Mouse (Mus musculus): ENCODE measurements around the gene Gm10961. TPM values are rescaled to one million over a fixed set of nuclear protein-coding genes. Genes with fewer than 3 reads are reported as not detected.
"Not testable (repeated sequence)": the region's sequence is repeated elsewhere in the genome, so short reads cannot be mapped to it uniquely, and the experiment has no call there.

The Gm10961 gene
- polyA plus RNA-seq, 1 experiment from 2014 or later: not detected

DNA sequence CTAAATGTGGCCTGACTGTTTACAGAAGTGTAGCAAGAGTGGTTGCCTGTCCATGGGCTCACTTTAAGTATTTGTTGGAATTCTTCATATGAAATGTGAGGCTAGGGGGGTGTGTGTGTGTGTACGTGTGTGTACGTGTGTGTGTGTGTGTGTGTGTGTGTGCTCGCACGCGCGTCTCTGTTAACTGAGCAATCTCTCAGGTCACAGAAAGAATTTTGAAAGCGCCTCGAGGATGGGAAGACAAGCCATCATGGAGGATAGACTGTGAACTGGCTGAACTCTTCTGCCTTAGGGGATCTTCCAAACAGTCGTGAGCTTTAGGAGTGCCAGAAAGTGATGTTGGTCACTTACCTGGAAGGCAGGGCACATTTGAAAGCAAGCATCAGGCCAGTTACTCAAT, 2.8 kb downstream of the Gm10961 start:
- Histone ChIP-seq H3K4me3 (no peak overlapping the region), H3K36me3 (peaks cover 5% of the 10 kb centered on the region; the same call in 1 of the 2 replicates), H3K9ac (no peak overlapping the region), H3K27me3 (replicated peaks) (no peaks in the 10 kb centered on the region), H3K9me3 (replicated peaks) (no peaks in the 10 kb centered on the region), H3K4me1 (replicated peaks) (peaks cover 13% of the 10 kb centered on the region), H3K27ac (ENCODE audit: poor library complexity, severe bottlenecking) (no peak overlapping the region), H3K4me2 (no peak overlapping the region)
- WGBS: 85% methylated on average over 9 of the region's 9 CpGs
- ATAC-seq (ENCODE audit: insufficient number of reproducible peaks, low FRiP score): no peak

DNA sequence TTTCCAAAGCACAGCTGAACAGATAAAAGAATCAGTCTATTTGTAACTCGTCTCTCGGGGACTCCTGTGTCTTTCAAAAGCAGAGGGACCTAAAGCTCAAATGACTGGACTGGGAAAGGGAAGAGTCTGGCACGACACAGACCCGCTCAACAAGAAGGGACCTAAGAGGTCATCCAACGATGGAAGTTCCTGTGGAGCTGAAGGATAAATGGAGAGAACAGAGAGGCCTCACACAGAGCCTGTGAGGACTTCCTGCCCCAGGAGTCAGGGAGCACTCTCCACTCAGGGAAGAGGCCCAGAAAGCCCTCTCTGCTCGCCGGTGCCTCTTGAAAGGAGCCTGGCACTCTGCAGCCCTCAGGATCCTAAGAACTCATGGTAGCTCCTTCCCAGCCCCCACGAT, 4.7 kb downstream of the Gm10961 start:
- ATAC-seq (ENCODE audit: insufficient number of reproducible peaks, low FRiP score): no peak
- Histone ChIP-seq H3K4me2 (no peak overlapping the region), H3K9me3 (replicated peaks) (no peaks in the 10 kb centered on the region), H3K4me3 (no peak overlapping the region), H3K27me3 (replicated peaks) (no peaks in the 10 kb centered on the region), H3K9ac (no peak overlapping the region), H3K27ac (ENCODE audit: poor library complexity, severe bottlenecking) (no peak overlapping the region), H3K4me1 (replicated peaks) (peaks cover 6% of the 10 kb centered on the region), H3K36me3 (no peaks in the 10 kb centered on the region)
- 35% methylated on average over 8 of the region's 8 CpGs for WGBS

DNA sequence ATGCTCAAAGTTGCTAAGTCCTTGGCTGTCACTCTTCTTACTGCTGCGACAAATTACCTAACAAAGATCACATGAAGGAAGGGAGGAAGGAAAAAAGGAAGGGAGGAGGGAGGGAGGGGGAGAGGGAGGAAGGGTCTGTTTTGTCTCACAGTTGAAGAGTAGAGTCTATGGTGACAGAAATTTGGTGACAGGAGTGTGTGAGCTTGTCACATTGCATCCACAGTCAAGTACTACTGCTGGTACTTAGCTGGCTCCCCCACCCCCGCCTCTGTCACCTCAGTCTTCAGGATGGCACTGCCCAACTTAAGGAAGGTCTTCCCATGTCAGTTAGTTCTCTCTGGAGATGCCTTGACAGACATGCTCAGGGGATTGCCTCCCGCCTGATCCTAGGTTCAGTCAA, 5.1 kb downstream of the Gm10961 start:
- no peaks in the 10 kb centered on the region for H3K27me3 ChIP-seq (replicated peaks)
- 61% methylated on average over 3 of the region's 3 CpGs for WGBS
- H3K4me3 ChIP-seq: no peak overlapping the region
- no peak overlapping the region for H3K9ac ChIP-seq
- H3K9me3 ChIP-seq (replicated peaks): no peaks in the 10 kb centered on the region
- peaks cover 6% of the 10 kb centered on the region for H3K4me1 ChIP-seq (replicated peaks)
- ATAC-seq (ENCODE audit: insufficient number of reproducible peaks, low FRiP score): no peak
- no peaks in the 10 kb centered on the region for H3K36me3 ChIP-seq
- H3K27ac ChIP-seq (ENCODE audit: poor library complexity, severe bottlenecking): no peak overlapping the region
- H3K4me2 ChIP-seq: no peak overlapping the region

GRCm38 (mm10) chr3:107637606-107638172, 6.6 kb downstream of the Gm10961 start:
- no peak overlapping the region for H3K4me2 ChIP-seq
- no peak overlapping the region for H3K9ac ChIP-seq
- H3K36me3 ChIP-seq: no peaks in the 10 kb centered on the region
- H3K9me3 ChIP-seq (replicated peaks): no peaks in the 10 kb centered on the region
- H3K27me3 ChIP-seq (replicated peaks): no peaks in the 10 kb centered on the region
- no peak for ATAC-seq (ENCODE audit: insufficient number of reproducible peaks, low FRiP score)
- 49% methylated on average over 5 of the region's 5 CpGs for WGBS
- peaks cover 6% of the 10 kb centered on the region for H3K4me1 ChIP-seq (replicated peaks)
- no peak overlapping the region for H3K4me3 ChIP-seq
- no peak overlapping the region for H3K27ac ChIP-seq (ENCODE audit: poor library complexity, severe bottlenecking)

DNA sequence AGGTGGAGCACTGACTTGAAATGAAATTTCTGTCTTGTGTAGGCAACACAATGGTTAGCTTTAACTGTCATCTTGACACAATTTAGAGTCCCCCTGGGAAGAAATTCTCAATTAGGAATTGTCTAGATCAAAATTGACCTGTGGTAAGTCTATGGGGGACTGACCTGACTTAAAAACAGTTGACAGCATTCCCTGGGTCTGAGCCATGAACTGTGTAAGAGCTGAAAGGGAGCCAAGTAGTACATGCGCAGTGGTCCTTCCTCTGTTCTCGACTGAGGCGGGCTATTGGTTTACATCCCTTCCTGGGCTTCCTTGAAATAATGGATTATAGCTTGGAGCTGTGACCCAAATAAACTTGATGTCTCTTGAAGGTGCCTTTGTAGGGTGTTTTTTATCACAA, 15.8 kb downstream of the Gm10961 start:
- Histone ChIP-seq H3K27ac (ENCODE audit: poor library complexity, severe bottlenecking) (no peak overlapping the region), H3K9me3 (replicated peaks) (no peaks in the 10 kb centered on the region; the same call in 1 of the 2 replicates), H3K9ac (no peak overlapping the region), H3K36me3 (no peaks in the 10 kb centered on the region), H3K4me2 (no peak overlapping the region), H3K4me1 (replicated peaks) (no peaks in the 10 kb centered on the region), H3K27me3 (replicated peaks) (no peaks in the 10 kb centered on the region; the same call in 1 of the 2 replicates), H3K4me3 (no peak overlapping the region)
- 90% methylated on average over 3 of the region's 3 CpGs for WGBS
- ATAC-seq (ENCODE audit: insufficient number of reproducible peaks, low FRiP score): no peak

GRCm38 (mm10) chr3:107650276-107650675, 19.2 kb downstream of the Gm10961 start:
- not testable (repeated sequence) for H3K4me3 ChIP-seq; ATAC-seq (ENCODE audit: insufficient number of reproducible peaks, low FRiP score); H3K36me3 ChIP-seq; H3K27ac ChIP-seq (ENCODE audit: poor library complexity, severe bottlenecking); H3K4me2 ChIP-seq; H3K4me1 ChIP-seq (replicated peaks); H3K9ac ChIP-seq; H3K27me3 ChIP-seq (replicated peaks); H3K9me3 ChIP-seq (replicated peaks)
- 57% methylated on average over 5 of the region's 5 CpGs for WGBS

GRCm38 (mm10) chr3:107652968-107653367, 21.8 kb downstream of the Gm10961 start:
- 89% methylated on average over 3 of the region's 3 CpGs for WGBS
- Histone ChIP-seq H3K4me3 (no peak overlapping the region), H3K4me2 (no peak overlapping the region), H3K9me3 (replicated peaks) (no peaks in the 10 kb centered on the region), H3K27me3 (replicated peaks) (no peaks in the 10 kb centered on the region; the same call in 1 of the 2 replicates), H3K36me3 (0 out of 2 replicates have a peak, but pooled peaks cover 2% of the 10 kb centered on the region), H3K27ac (ENCODE audit: poor library complexity, severe bottlenecking) (no peak overlapping the region), H3K9ac (no peak overlapping the region), H3K4me1 (replicated peaks) (no peaks in the 10 kb centered on the region)
- no peak for ATAC-seq (ENCODE audit: insufficient number of reproducible peaks, low FRiP score)

- WGBS: 74% methylated on average over 3 of the region's 3 CpGs
- Histone ChIP-seq H3K36me3 (peaks cover 14% of the 10 kb centered on the region), H3K27me3 (replicated peaks) (no peaks in the 10 kb centered on the region; the same call in 1 of the 2 replicates), H3K9me3 (replicated peaks) (no peaks in the 10 kb centered on the region), H3K27ac (ENCODE audit: poor library complexity, severe bottlenecking) (no peak overlapping the region), H3K4me3 (no peak overlapping the region), H3K4me1 (replicated peaks) (no peaks in the 10 kb centered on the region), H3K4me2 (no peak overlapping the region), H3K9ac (no peak overlapping the region)
- no peak for ATAC-seq (ENCODE audit: insufficient number of reproducible peaks, low FRiP score)
Observed at GRCm38 (mm10) chr3:107654861-107655260, 23.7 kb downstream of the Gm10961 start.

- H3K9me3 ChIP-seq (replicated peaks): no peaks in the 10 kb centered on the region
- ATAC-seq (ENCODE audit: insufficient number of reproducible peaks, low FRiP score): no peak
- H3K4me2 ChIP-seq: no peak overlapping the region
- no peak overlapping the region for H3K9ac ChIP-seq
- peaks cover 20% of the 10 kb centered on the region for H3K36me3 ChIP-seq
- 85% methylated on average over 3 of the region's 3 CpGs for WGBS
- no peaks in the 10 kb centered on the region for H3K4me1 ChIP-seq (replicated peaks)
- no peak overlapping the region for H3K27ac ChIP-seq (ENCODE audit: poor library complexity, severe bottlenecking)
- no peaks in the 10 kb centered on the region; the same call in 1 of the 2 replicates for H3K27me3 ChIP-seq (replicated peaks)
- no peak overlapping the region for H3K4me3 ChIP-seq
Observed at GRCm38 (mm10) chr3:107655491-107655890, 24.4 kb downstream of the Gm10961 start.

- H3K27ac ChIP-seq (ENCODE audit: poor library complexity, severe bottlenecking): no peak overlapping the region
- H3K27me3 ChIP-seq (replicated peaks): no peaks in the 10 kb centered on the region; the same call in 1 of the 2 replicates
- H3K4me1 ChIP-seq (replicated peaks): no peaks in the 10 kb centered on the region
- H3K4me2 ChIP-seq: no peak overlapping the region
- ATAC-seq (ENCODE audit: insufficient number of reproducible peaks, low FRiP score): no peak
- 90% methylated on average over 2 of the region's 2 CpGs for WGBS
- H3K36me3 ChIP-seq: peaks cover 27% of the 10 kb centered on the region
- H3K4me3 ChIP-seq: no peak overlapping the region
- H3K9ac ChIP-seq: no peak overlapping the region
- no peaks in the 10 kb centered on the region for H3K9me3 ChIP-seq (replicated peaks)
Observed at GRCm38 (mm10) chr3:107656151-107656550, 25.0 kb downstream of the Gm10961 start.

DNA sequence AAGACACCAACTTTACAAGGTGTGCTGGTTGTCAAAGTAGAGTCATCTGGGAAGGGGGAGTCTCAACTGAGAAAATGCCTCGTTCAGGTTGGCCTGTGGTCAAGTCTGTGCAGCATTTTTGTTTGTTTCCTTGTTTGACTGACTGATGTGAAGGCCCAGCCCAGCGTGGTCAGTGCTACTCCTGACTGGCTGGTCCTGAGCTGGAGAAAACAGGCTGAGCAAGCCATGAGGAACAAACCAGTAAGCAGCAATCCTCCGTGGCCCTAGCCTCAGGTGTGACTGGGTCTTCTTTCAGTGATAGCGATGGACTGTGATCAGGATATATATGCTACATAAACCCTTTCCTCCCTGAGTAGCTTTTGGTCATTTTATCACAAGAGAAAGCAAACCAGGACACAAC, 25.8 kb downstream of the Gm10961 start:
- Histone ChIP-seq H3K27me3 (replicated peaks) (no peaks in the 10 kb centered on the region), H3K4me3 (no peak overlapping the region), H3K4me2 (no peak overlapping the region), H3K36me3 (peaks cover 31% of the 10 kb centered on the region), H3K27ac (ENCODE audit: poor library complexity, severe bottlenecking) (no peak overlapping the region), H3K9me3 (replicated peaks) (no peaks in the 10 kb centered on the region), H3K9ac (no peak overlapping the region), H3K4me1 (replicated peaks) (no peaks in the 10 kb centered on the region)
- WGBS: 78% methylated on average over 4 of the region's 4 CpGs
- ATAC-seq (ENCODE audit: insufficient number of reproducible peaks, low FRiP score): no peak

- no peak overlapping the region for H3K27ac ChIP-seq (ENCODE audit: poor library complexity, severe bottlenecking)
- H3K9me3 ChIP-seq (replicated peaks): no peaks in the 10 kb centered on the region
- H3K27me3 ChIP-seq (replicated peaks): no peaks in the 10 kb centered on the region
- H3K4me3 ChIP-seq: no peak overlapping the region
- 83% methylated on average over 1 of the region's 1 CpGs for WGBS
- ATAC-seq (ENCODE audit: insufficient number of reproducible peaks, low FRiP score): no peak
- H3K9ac ChIP-seq: no peak overlapping the region
- peaks cover 49% of the 10 kb centered on the region for H3K36me3 ChIP-seq
- H3K4me1 ChIP-seq (replicated peaks): no peaks in the 10 kb centered on the region
- no peak overlapping the region for H3K4me2 ChIP-seq
Observed at GRCm38 (mm10) chr3:107659000-107659399, 27.9 kb downstream of the Gm10961 start.

Measured in heart, embryonic 12.5 days (tissue).